Mouse (Mus musculus): ENCODE measurements at regions not wholly inside any gene's neighbourhood (a gene's known extent, or its start where the extent isn't known, plus 50 kb on each side); places are given as distances from the start of the nearest gene placed in this dataset.

DNA sequence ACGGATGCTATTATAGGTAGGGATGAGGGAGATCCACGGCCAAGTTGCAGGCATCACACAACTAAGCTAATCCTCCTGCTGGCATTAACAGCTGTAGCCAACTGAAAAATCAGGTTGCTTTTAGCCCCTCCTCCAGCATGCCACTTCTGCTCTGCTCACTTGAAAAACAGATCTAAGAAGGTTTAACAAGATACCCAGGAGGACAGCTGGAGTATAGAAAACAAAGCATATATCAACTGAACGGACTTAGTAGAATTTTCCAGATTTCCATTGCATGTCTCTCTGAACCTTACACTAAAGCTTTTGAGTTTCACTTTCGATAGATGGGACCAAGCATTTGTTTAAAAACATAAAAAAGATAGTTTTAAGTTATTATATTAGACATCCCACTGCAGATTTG lies 625.6 kb upstream of the A1bg start:
- Histone ChIP-seq H3K27me3 (ENCODE audit: low read depth, poor library complexity, severe bottlenecking) (no peaks in the 10 kb centered on the region), H3K36me3 (no peaks in the 10 kb centered on the region), H3K9me3 (replicated peaks) (no peaks in the 10 kb centered on the region), H3K4me3 (no peak overlapping the region), H3K27ac (replicated peaks) (no peak overlapping the region), H3K4me1 (peaks cover 8% of the 10 kb centered on the region)
- 83% methylated on average over 4 of the region's 4 CpGs for WGBS
- no peak for DNase-seq (ENCODE audit: low spot score)

DNA sequence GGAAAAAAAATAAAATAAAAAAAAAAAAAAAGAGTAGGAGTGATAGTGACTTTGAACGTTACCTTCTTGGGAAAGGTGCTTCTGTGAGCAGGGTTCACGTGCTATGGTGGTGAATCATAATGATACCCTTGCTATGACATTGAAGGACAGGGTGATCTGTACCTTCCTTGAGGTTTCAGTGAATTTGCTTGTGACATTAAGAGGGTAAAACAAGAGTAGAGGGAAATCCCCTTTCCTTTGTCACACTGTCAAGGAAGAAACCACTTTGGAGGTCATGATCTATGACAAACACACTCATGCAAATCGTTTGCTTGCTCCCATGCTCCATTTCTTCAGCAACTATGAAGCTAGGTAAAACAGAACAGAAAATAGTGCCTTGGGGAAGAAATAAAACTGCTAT lies 623.8 kb upstream of the A1bg start:
- DNase-seq (ENCODE audit: low spot score) = no peak
- Histone ChIP-seq H3K9me3 (replicated peaks) (no peaks in the 10 kb centered on the region), H3K27me3 (ENCODE audit: low read depth, poor library complexity, severe bottlenecking) (no peaks in the 10 kb centered on the region), H3K4me1 (no peaks in the 10 kb centered on the region), H3K27ac (replicated peaks) (no peak overlapping the region), H3K4me3 (no peak overlapping the region), H3K36me3 (no peaks in the 10 kb centered on the region)
- 89% methylated on average over 3 of the region's 3 CpGs for WGBS

DNA sequence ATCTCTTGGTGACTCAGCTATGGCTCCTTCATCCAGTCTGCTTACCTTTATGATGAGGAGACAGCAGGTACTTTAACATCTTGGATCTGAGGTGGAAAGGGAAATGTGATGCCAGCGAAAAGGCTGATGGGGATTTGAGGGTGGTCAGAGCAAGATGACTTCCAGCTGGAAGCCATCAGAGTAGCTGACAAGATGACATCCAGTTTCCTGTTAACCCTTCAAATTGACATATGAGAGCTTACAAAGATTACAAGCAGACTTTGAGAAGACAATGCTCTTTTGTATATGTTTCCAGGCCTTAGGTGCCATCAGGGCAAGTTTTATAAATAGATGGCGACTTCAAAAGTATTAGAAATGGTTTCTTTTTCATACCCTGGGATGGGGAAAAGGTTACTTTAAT lies 621.3 kb upstream of the A1bg start:
- no peak for DNase-seq (ENCODE audit: low spot score)
- Histone ChIP-seq H3K27me3 (ENCODE audit: low read depth, poor library complexity, severe bottlenecking) (no peaks in the 10 kb centered on the region), H3K4me1 (no peaks in the 10 kb centered on the region), H3K27ac (replicated peaks) (no peak overlapping the region), H3K36me3 (no peaks in the 10 kb centered on the region), H3K4me3 (no peak overlapping the region), H3K9me3 (replicated peaks) (no peaks in the 10 kb centered on the region)
- 81% methylated on average over 2 of the region's 2 CpGs for WGBS

DNA sequence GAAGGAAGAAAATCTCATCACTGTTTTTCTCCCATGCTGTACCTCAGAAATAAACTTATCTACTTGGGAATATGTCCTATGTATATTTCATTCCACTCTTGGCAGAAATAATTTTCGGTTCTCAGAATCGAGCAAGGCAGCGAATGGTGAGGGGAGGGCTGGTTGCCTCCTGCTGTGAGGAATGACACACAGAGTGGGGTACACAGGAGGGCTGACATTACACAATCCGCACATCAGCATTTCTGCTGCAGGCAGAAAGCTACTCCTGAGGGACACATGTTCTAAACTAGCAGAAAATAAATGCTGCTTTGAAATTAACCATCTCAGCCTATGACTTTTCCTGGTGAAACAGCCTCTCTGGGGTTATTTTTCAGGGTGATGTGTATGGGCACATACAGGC lies 618.8 kb upstream of the A1bg start:
- WGBS = 81% methylated on average over 4 of the region's 4 CpGs
- H3K4me1 ChIP-seq = no peaks in the 10 kb centered on the region
- no peak overlapping the region for H3K27ac ChIP-seq (replicated peaks)

DNA sequence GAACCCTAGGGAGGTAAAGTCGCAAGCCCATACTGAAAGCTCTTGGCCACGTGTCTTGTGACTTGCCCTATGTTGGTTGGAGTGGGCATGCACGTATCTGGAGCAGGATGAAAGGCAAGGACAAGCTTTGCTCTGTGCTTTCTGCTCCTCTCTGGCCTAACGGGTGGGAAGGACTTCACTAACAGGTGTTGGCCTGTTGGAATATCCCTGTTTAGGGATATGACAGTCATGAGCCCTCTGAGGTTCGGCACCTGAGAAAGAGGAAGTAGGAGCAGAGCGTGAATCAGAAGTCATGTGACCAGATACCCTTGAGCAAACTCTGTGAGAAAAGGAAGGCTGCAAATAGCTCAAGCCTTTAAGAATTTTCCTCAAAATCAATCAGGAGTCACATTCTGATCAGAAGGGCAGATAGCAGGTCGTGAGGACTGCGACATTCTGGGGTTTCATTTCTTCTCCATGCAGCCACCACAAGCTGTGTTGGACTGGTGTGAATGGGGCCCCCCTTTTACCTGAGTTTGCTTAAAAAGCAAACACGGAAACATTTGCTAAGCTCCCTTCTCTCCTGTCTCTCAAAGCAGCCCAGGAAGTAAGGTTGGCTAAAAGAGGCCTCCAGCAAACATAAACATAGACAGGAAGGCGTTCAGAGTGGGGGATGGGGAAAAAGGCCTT lies 618.1 kb upstream of the A1bg start:
- Histone ChIP-seq H3K9me3 (replicated peaks) (no peaks in the 10 kb centered on the region), H3K4me3 (no peak overlapping the region), H3K4me1 (peaks cover 4% of the 10 kb centered on the region), H3K36me3 (no peaks in the 10 kb centered on the region), H3K27ac (replicated peaks) (no peak overlapping the region), H3K27me3 (ENCODE audit: low read depth, poor library complexity, severe bottlenecking) (no peaks in the 10 kb centered on the region)
- DNase-seq (ENCODE audit: low spot score) = no peak
- 71% methylated on average over 10 of the region's 10 CpGs for WGBS

More for the DNA sequence above, 618.8 kb upstream of the A1bg start:
- Histone ChIP-seq H3K36me3 (no peaks in the 10 kb centered on the region), H3K4me3 (no peak overlapping the region), H3K27me3 (ENCODE audit: low read depth, poor library complexity, severe bottlenecking) (no peaks in the 10 kb centered on the region), H3K9me3 (replicated peaks) (no peaks in the 10 kb centered on the region)
- DNase-seq (ENCODE audit: low spot score) = no peak

DNA sequence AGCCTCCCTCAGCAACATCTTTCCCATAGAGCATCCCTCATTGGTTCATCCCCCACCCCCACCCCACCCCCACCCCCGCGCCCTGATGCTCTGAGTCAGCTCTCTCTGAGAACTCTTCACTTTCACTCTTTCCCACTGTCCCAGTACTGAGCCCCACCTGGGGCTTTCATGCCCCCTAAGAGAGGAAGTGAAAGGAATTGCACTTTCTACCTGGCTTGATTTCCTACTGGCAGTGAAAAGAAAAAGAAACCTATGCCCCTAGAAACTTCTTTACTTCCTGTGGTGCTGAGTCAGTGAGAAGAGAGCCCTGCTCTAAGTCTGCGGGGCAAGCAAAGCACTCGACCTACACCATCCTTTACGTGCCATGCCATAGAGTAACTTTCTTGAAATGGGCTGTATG lies 616.1 kb upstream of the A1bg start:
- DNase-seq (ENCODE audit: low spot score) = no peak
- Histone ChIP-seq H3K36me3 (no peaks in the 10 kb centered on the region), H3K27me3 (ENCODE audit: low read depth, poor library complexity, severe bottlenecking) (no peaks in the 10 kb centered on the region), H3K27ac (replicated peaks) (no peak overlapping the region), H3K4me1 (peaks cover 14% of the 10 kb centered on the region), H3K4me3 (no peak overlapping the region), H3K9me3 (replicated peaks) (no peaks in the 10 kb centered on the region)
- 51% methylated on average over 5 of the region's 5 CpGs for WGBS

DNA sequence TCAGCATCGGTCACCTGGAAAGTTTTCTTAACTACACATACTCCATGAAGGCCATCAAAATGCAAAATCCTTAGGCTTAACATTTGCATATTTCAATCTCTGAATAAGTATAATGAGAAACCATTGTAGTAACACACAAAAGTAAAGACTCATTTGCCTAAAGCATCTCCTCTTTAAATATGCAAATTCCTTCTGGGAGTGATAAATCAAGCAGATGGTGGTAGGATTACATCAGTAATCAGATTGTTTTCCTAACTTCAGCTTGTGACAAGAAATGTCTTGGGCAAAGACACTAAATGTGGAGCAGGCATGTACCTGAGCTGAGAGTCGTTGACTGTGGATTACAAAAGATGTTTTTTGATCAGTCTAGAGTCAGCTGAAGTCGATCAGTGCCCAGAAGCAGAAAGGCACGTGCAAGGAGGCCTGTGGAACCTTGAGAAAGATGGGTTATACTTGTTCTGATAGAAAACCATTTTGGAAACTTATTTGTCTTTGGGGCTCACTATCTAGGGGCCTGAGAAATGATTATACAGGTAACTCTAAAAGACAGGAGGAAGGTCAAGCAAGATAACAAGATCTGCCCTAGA lies 615.5 kb upstream of the A1bg start:
- no peak for DNase-seq (ENCODE audit: low spot score)
- Histone ChIP-seq H3K9me3 (replicated peaks) (no peaks in the 10 kb centered on the region), H3K27ac (replicated peaks) (no peak overlapping the region), H3K27me3 (ENCODE audit: low read depth, poor library complexity, severe bottlenecking) (no peaks in the 10 kb centered on the region), H3K4me1 (peaks cover 14% of the 10 kb centered on the region), H3K4me3 (no peak overlapping the region), H3K36me3 (no peaks in the 10 kb centered on the region)
- WGBS = 68% methylated on average over 4 of the region's 4 CpGs

DNA sequence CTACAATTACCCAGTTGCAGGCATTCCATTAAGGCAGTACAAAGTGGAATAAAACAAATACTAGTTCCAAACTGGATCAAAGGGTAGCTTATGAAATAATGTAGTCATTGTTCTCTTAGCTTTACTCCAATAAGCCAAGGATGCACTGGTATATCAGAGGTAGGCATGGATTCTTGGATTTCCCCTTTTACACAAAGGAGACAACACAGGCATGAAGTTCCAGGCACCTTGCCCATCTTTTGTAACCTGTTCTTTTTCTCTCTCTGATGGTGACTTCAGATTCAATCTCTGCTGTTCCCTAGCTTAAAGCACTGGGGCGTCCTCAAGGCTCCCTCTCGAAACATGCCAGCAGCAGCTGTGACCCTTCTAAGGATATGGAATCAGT lies 613.5 kb upstream of the A1bg start:
- WGBS = 93% methylated on average over 2 of the region's 2 CpGs
- no peak for DNase-seq (ENCODE audit: low spot score)
- no peak overlapping the region for H3K4me3 ChIP-seq
- H3K9me3 ChIP-seq (replicated peaks) = no peaks in the 10 kb centered on the region
- peaks cover 14% of the 10 kb centered on the region for H3K4me1 ChIP-seq
- H3K36me3 ChIP-seq = no peaks in the 10 kb centered on the region
- H3K27me3 ChIP-seq (ENCODE audit: low read depth, poor library complexity, severe bottlenecking) = no peaks in the 10 kb centered on the region
- no peak overlapping the region for H3K27ac ChIP-seq (replicated peaks)

DNA sequence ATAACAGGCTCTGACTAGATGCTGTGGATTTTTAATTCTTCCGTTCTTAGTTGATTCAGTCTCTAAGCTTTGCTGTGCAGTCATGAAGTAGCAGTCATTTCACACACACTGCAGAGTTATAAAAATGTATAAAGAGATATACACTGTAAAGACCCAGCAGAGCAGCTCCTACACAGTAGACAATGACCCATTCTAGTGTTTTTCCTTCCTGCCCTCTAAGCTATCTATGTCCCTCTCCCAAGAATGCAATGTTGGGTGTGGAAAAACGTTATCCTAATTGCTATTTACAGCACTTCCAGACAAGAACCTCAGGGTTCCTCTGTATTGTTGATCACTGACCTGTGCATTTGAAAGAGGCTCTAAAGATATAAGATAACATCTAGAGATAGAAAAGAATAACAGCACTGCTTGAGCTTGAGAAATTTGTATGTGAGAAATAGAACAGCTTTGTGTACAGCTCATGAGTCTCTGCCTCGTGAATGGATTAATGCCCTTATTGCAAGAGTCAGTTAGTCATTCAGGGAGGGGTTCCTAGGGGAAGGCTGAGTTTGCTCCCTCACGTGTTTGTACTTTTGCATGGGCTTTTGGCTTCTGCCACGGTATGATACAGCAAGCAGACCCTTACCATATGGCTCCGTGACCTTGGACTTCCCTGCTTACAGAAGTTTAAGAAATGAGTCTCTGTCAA lies 613.0 kb upstream of the A1bg start:
- no peaks in the 10 kb centered on the region for H3K9me3 ChIP-seq (replicated peaks)
- no peak overlapping the region for H3K27ac ChIP-seq (replicated peaks)
- no peaks in the 10 kb centered on the region for H3K27me3 ChIP-seq (ENCODE audit: low read depth, poor library complexity, severe bottlenecking)
- no peaks in the 10 kb centered on the region for H3K36me3 ChIP-seq
- H3K4me1 ChIP-seq = peaks cover 14% of the 10 kb centered on the region
- DNase-seq (ENCODE audit: low spot score) = no peak
- WGBS = 58% methylated on average over 6 of the region's 6 CpGs
- H3K4me3 ChIP-seq = no peak overlapping the region

DNA sequence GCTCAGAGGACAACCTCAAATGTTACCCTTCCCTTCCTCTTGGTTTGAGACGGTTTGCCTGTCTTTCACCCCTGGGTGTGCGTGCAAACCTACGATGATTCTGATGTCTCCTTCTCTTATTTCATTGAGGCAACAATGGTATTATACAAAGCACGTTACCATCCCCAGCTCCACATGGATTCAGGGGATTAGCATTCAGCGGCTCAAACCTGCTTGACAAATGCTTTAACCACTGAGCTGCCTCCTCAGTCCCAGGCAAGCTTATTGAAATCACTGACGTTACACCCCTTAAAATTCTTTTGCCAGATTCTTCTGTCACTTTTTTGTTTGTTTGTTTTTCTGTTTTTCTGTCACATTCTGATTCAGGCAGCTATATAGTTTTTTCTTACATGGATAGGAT lies 612.4 kb upstream of the A1bg start:
- Histone ChIP-seq H3K36me3 (no peaks in the 10 kb centered on the region), H3K4me1 (peaks cover 14% of the 10 kb centered on the region), H3K9me3 (replicated peaks) (no peaks in the 10 kb centered on the region), H3K4me3 (no peak overlapping the region), H3K27ac (replicated peaks) (no peak overlapping the region), H3K27me3 (ENCODE audit: low read depth, poor library complexity, severe bottlenecking) (no peaks in the 10 kb centered on the region)
- 30% methylated on average over 6 of the region's 6 CpGs for WGBS
- no peak for DNase-seq (ENCODE audit: low spot score)

DNA sequence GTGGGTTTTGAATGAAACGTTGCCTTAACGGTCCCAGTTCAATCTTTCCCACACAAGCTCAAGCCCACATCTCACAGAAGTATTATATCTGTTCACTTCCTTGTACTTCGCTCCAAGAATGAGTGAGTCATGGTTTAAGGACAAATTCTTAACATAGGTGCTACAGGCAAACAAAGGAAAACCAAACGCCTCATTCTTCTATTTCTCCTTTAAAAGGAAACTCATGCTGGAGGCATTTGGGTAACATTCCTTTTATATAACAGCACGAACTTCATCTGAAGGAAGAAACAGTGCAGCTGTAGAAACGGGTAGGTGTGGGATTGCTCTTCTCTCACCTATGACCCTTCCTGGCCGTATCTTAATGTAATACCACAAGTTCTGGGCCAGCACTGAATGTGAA lies 610.0 kb upstream of the A1bg start:
- 91% methylated on average over 7 of the region's 7 CpGs for WGBS
- Histone ChIP-seq H3K36me3 (no peaks in the 10 kb centered on the region), H3K27ac (replicated peaks) (no peak overlapping the region)

DNA sequence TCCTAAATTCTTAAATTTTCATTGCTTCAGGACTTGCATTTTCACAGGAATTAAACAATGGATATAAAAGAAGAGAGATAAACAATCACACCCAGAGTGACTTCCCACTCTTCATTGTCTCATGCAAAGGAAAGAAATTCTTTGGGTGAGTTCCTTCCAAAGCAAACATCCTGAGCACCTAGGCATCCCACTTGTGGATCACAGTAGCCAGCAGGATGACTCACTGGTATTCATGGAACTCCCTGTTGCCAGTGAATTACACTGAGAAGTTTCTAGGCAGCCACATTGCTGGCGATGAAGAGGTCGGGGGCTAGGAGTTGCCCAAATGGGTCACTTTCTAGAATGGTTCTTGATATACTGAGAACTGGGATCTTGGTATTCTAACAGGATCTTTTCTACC lies 609.2 kb upstream of the A1bg start:
- no peaks in the 10 kb centered on the region for H3K36me3 ChIP-seq
- H3K27me3 ChIP-seq (ENCODE audit: low read depth, poor library complexity, severe bottlenecking) = no peaks in the 10 kb centered on the region
- H3K4me1 ChIP-seq = peaks cover 14% of the 10 kb centered on the region
- no peaks in the 10 kb centered on the region for H3K9me3 ChIP-seq (replicated peaks)
- DNase-seq (ENCODE audit: low spot score) = no peak
- H3K4me3 ChIP-seq = no peak overlapping the region
- no peak overlapping the region for H3K27ac ChIP-seq (replicated peaks)
- WGBS = 87% methylated on average over 2 of the region's 2 CpGs

More for the DNA sequence above, 610.0 kb upstream of the A1bg start:
- Histone ChIP-seq H3K4me1 (peaks cover 14% of the 10 kb centered on the region), H3K27me3 (ENCODE audit: low read depth, poor library complexity, severe bottlenecking) (no peaks in the 10 kb centered on the region), H3K4me3 (no peak overlapping the region), H3K9me3 (replicated peaks) (no peaks in the 10 kb centered on the region)
- DNase-seq (ENCODE audit: low spot score) = no peak

DNA sequence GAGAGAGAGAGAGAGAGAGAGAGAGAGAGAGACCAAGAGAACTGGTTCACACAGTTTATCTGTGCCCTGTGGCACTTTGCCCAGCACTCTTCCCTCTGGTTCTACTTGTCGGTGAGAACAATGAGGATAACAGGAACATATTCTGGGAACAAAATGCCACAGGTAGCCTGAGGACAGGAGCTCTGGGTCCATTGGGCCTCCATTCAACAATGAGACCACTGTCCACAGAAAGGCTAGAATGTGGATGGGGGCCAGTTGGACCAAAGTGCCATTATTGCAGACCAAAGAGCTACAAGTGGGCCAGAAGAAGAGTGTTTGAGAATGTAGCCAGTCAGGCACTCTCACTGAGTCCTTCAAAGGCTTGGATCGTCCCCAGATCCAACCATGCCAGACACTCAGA lies 600.2 kb upstream of the A1bg start:
- Histone ChIP-seq H3K36me3 (no peaks in the 10 kb centered on the region), H3K4me1 (no peaks in the 10 kb centered on the region), H3K27me3 (ENCODE audit: low read depth, poor library complexity, severe bottlenecking) (no peaks in the 10 kb centered on the region), H3K9me3 (replicated peaks) (no peaks in the 10 kb centered on the region), H3K4me3 (no peak overlapping the region), H3K27ac (replicated peaks) (no peak overlapping the region)
- WGBS = 86% methylated on average over 2 of the region's 2 CpGs
- no peak for DNase-seq (ENCODE audit: low spot score)
